Mouse (Mus musculus) R1 (cell line): Measurements from ENCODE around the gene Rhox4a2.
"Not testable (repeated sequence)": the region's sequence is repeated elsewhere in the genome, so short reads cannot be mapped to it uniquely, and the experiment has no call there.

ENCODE experiments used
- DNase-seq: peaks from one replicate; pipeline ENCODE4 v3.0.0-alpha.2; 2018; ENCODE audit warnings: low read depth, low spot score

Gene Rhox4a2

DNA sequence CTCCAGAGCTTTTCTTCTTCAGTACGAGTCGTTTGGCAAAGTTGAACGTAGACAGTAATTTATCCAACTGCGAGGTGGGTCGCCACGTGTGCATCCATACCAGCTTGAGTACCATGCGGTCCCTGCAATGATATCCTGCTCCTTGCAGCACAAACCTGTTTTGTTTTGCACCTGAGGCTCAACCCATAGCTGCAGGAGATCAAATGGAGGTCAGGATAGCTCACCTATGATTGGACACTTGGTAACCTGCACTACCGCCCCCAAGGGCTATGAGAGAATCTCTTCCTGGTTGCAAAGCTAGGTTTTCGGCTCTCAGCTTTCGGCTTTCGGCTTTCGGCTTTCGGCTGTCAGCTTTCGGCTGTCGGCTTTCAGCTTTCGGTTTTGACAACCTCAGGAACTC lies at the start of gene Rhox4a2:
Gene Rhox4a2 (plus strand): TSS at position 301 of the 400 bp plus-strand sequence.
- DNase-seq: not testable (repeated sequence)

DNA sequence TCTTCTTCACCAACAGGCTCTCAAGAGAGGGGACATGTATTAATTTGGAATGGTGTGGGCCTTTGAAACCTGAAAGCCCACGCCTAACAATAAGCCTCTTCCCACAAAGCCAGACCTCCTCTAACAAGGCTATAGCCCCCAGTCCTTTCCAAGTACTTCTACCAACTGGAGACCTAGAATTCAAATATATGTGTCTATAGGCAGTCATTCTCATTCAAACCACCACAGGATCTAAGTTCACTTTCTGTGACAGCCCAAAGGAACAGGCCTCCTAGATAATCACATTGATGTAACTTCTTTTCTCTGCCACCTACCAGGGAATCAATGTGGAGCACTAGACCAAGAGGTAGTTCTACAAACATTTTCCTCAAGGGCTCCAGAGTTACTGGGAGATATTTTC lies 10.9 kb upstream of the Rhox4a2 start, which contains the start of gene Rhox3a2:
Gene Rhox3a2 (plus strand): TSS at position 301 of the 400 bp plus-strand sequence.
- not testable (repeated sequence) for DNase-seq

DNA sequence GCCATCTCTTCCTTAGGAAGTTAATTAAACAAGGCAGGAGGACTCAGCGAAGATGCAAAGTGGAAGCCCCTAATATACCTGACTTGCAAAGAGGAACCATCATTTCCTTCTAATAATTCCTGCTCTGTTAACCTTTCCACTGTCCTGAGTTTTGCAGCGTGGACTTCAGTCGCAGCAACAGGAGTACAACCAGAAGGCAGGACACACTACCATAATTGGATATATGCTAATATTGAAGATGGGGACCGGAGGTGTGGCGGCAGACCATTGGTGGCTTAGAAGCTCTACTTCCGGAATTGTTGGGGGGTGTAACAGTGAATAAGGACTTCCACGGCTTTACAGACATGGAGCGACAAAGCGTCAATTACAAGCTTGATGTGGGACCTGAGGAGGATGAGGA lies 21.1 kb downstream of the Rhox4a2 start, which contains the start of gene Rhox2b:
Gene Rhox2b (plus strand): TSS at position 301 of the 400 bp plus-strand sequence.
- not testable (repeated sequence) for DNase-seq

DNA sequence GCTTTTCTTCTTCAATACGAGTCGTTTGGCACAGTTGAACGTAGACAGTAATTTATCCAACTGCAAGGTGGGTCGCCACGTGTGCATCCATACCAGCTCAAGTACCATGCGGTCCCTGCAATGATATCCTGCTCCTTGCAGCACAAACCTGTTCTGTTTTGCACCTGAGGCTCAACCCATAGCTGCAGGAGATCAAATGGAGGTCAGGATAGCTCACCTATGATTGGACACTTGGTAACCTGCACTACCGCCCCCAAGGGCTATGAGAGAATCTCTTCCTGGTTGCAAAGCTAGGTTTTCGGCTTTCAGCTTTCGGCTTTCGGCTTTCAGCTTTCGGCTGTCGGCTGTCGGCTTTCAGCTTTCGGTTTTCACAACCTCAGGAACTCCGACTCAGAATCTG lies 41.5 kb downstream of the Rhox4a2 start, which contains the start of gene Rhox4b:
Gene Rhox4b (plus strand): TSS at position 301 of the 400 bp plus-strand sequence.
- not testable (repeated sequence) for DNase-seq
